Mouse (Mus musculus) hindbrain, embryonic 16.5 days (tissue): ENCODE measurements around the gene Tbc1d9. TPM values are rescaled to one million over a fixed set of nuclear protein-coding genes. Genes with fewer than 3 reads are reported as not detected.

Experiments
- ATAC-seq: fragments of 200-750 bp; cut with Nextera tagmentation; 2 replicates; pipeline ENCODE4 v1.8.0; 2017; ENCODE audit warnings: moderate TSS enrichment, moderate library complexity
- H3K27ac ChIP-seq: fragments of 300-500 bp; sonication (generic); 2 replicates; pipeline ENCODE4 v1.5.1; 2014; ENCODE audit warnings: low read depth, mild to moderate bottlenecking, control low read depth, low read length, moderate library complexity
- H3K27me3 ChIP-seq: fragments of 300-500 bp; sonication (generic); replicated peaks from 2 replicates; pipeline ENCODE4 v1.6.1; 2014; ENCODE audit warnings: low read length; ENCODE audit not compliant: control insufficient read depth, insufficient read depth
- H3K36me3 ChIP-seq: fragments of 300-500 bp; sonication (generic); 2 replicates; pipeline ENCODE4 v1.6.1; 2014; ENCODE audit warnings: mild to moderate bottlenecking, low read length, moderate library complexity, mixed read lengths; ENCODE audit not compliant: control insufficient read depth, insufficient read depth
- H3K4me1 ChIP-seq: fragments of 300-500 bp; sonication (generic); 2 replicates; pipeline ENCODE4 v1.6.1; 2014; ENCODE audit warnings: low read depth, low read length; ENCODE audit not compliant: control insufficient read depth, insufficient read depth
- H3K4me2 ChIP-seq: fragments of 300-500 bp; sonication (generic); 2 replicates; pipeline ENCODE4 v1.6.1; 2014; ENCODE audit warnings: mild to moderate bottlenecking, low read length, control low read depth, moderate library complexity
- H3K4me3 ChIP-seq: fragments of 300-500 bp; sonication (generic); 2 replicates; pipeline ENCODE4 v1.5.1; 2014; ENCODE audit warnings: mild to moderate bottlenecking, low read length, control low read depth, moderate library complexity
- H3K9ac ChIP-seq: fragments of 300-500 bp; sonication (generic); 2 replicates; pipeline ENCODE4 v1.6.1; 2014; ENCODE audit warnings: low read depth, mild to moderate bottlenecking, control low read depth, low read length, moderate library complexity
- H3K9me3 ChIP-seq: fragments of 300-500 bp; sonication (generic); 2 replicates; pipeline ENCODE4 v1.6.1; 2014; ENCODE audit warnings: mild to moderate bottlenecking, low read length, moderate library complexity; ENCODE audit not compliant: control insufficient read depth
- WGBS: fragments of 180-500 bp; shearing (Covaris S2); extraction: QIAGEN DNeasy Blood & Tissue Kit; methylation state at CpG from one replicate; pipeline ENCODE4 v1.1.7; 2014; 5-methylcytosine and 5-hydroxymethylcytosine counted together
- polyA plus RNA-seq: library from polyadenylated mRNA; unstranded; fragments of >200 nt; fragmentation: Nextera tagmentation; extraction: Ambion mirVana; gene quantifications from 2 replicates; pipeline ENCODE4 v1.2.1, GENCODE M21; 2015

Tbc1d9 gene
- polyA plus RNA-seq, 1 experiment from 2014 or later = 16.5 TPM

DNA sequence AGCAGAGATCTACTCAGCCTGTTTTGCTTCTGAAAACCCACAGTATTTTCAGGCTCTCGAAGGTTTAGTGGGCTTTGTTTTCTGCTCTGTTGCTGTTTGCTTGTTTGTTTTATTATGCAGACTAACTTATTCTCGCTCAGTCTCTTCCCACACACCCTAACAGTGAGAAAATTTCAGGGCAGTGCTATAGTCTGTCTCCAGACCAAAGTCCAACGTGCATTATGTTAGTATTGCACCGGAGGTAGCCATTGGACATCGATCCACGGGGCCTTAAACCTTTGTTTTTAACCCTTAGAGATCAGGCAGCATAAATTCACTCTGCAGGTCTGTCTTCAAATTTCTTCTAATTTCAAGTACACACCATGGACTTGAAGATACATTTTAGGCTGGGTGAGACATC, 51.4 kb downstream of the Tbc1d9 start:
- H3K9me3 ChIP-seq = no peaks in the 10 kb centered on the region
- H3K4me2 ChIP-seq = no peak overlapping the region
- peaks cover 4% of the 10 kb centered on the region; the same call in 1 of the 2 replicates for H3K36me3 ChIP-seq
- no peaks in the 10 kb centered on the region for H3K4me1 ChIP-seq
- no peak overlapping the region for H3K27ac ChIP-seq
- H3K4me3 ChIP-seq = no peak overlapping the region
- H3K9ac ChIP-seq = no peak overlapping the region
- WGBS = 77% methylated on average over 6 of the region's 6 CpGs
- no peak for ATAC-seq
- H3K27me3 ChIP-seq = no peaks in the 10 kb centered on the region

DNA sequence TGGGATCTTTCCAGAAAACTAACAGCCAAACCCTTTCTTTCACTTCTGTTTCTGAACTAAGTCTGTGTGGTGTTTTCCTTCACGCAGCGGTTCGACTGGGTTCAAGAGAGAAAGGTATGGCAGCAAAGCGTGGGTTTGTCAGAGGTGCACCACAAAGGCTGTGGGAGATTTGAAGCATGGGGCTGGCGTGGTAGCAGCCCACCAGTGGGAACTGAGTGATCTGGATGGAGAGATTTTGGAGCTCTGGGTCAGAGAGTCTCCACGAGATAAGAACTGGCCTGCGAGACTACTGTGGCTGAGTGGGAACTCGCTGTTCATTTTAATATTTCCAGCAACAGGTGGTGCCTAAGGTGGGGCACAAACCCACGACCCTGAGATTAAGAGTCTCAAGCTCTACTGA, 52.0 kb downstream of the Tbc1d9 start:
- H3K4me3 ChIP-seq = no peak overlapping the region
- no peaks in the 10 kb centered on the region for H3K27me3 ChIP-seq
- no peaks in the 10 kb centered on the region for H3K4me1 ChIP-seq
- H3K36me3 ChIP-seq = 0 out of 2 replicates have a peak, but pooled peaks cover 2% of the 10 kb centered on the region
- 91% methylated on average over 9 of the region's 9 CpGs for WGBS
- no peak for ATAC-seq
- no peak overlapping the region for H3K4me2 ChIP-seq
- no peaks in the 10 kb centered on the region for H3K9me3 ChIP-seq
- no peak overlapping the region for H3K9ac ChIP-seq
- H3K27ac ChIP-seq = no peak overlapping the region

DNA sequence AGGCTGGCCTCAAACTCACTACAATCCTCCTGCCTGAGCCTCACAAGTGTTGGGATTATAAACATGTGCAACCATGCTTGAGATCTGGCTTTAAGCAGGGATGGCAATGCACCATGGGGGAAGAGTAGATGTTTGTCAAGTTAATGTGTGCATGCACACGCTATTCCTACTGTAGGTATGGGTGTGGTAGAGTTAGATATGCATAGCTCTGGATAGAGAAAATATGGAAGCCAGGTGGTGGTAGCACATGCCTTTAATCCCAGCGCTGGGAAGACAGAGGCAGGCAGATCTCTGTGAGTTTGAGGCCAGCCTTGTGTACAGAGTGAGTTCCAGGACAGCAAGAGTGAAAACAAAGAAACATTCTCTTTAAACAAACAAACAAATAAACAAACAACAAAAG, 52.7 kb downstream of the Tbc1d9 start:
- H3K4me2 ChIP-seq = no peak overlapping the region
- no peaks in the 10 kb centered on the region for H3K4me1 ChIP-seq
- WGBS = 93% methylated on average over 2 of the region's 2 CpGs
- ATAC-seq = no peak
- H3K4me3 ChIP-seq = no peak overlapping the region
- 0 out of 2 replicates have a peak, but pooled peaks cover 2% of the 10 kb centered on the region for H3K36me3 ChIP-seq
- no peaks in the 10 kb centered on the region for H3K9me3 ChIP-seq
- no peak overlapping the region for H3K9ac ChIP-seq
- H3K27me3 ChIP-seq = no peaks in the 10 kb centered on the region
- H3K27ac ChIP-seq = no peak overlapping the region

DNA sequence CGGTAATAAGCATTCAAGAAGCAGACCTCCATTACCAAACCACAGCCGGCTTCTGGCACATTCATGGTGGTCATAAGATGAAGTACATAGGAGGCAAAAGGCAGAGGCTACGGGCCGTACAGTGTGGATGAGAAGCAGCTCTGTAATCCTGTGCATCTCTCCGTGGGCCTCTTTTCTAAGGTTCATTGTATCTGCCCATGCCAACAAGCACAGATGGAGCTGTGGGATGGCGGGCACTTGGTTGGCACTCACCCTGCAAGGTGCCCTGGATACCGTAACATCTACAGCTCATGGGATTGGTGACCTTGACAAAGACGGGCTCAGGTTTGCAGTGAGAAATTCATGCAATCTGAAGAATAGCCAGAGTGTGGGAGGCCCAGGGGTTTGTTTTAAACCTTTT, 54.2 kb downstream of the Tbc1d9 start:
- H3K27ac ChIP-seq = no peak overlapping the region; the same call in 1 of the 2 replicates
- H3K27me3 ChIP-seq = no peaks in the 10 kb centered on the region
- peak; percentile 44; the same call in 1 of the 2 replicates for ATAC-seq
- no peaks in the 10 kb centered on the region for H3K9me3 ChIP-seq
- no peaks in the 10 kb centered on the region for H3K4me1 ChIP-seq
- no peak overlapping the region for H3K4me2 ChIP-seq
- no peaks in the 10 kb centered on the region for H3K36me3 ChIP-seq
- 78% methylated on average over 8 of the region's 8 CpGs for WGBS
- no peak overlapping the region for H3K9ac ChIP-seq
- H3K4me3 ChIP-seq = no peak overlapping the region

DNA sequence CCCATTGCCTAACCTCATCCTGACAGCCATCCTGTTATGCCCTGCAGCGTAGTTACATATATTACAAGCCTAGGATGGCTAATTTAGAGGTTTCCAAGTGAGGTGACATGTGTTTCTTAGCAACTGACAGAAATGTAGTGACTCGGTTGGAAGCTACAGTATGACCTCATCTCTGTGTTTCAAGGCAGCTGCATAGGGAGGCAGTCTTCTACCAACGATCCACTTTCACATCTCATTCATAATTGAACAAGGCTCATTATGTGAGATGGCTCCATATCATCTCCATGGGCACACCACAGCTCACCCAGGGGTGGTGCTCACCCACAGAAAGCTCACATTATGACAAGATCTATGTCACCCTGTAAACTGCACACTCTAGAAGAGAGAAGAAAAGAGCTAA, 55.6 kb downstream of the Tbc1d9 start:
- H3K36me3 ChIP-seq = no peaks in the 10 kb centered on the region
- no peaks in the 10 kb centered on the region for H3K4me1 ChIP-seq
- H3K27ac ChIP-seq = no peak overlapping the region
- no peak overlapping the region for H3K4me3 ChIP-seq
- H3K9me3 ChIP-seq = no peaks in the 10 kb centered on the region
- 49% methylated on average over 3 of the region's 3 CpGs for WGBS
- peak; percentile 44 for ATAC-seq
- no peak overlapping the region for H3K9ac ChIP-seq
- H3K27me3 ChIP-seq = no peaks in the 10 kb centered on the region
- H3K4me2 ChIP-seq = no peak overlapping the region

DNA sequence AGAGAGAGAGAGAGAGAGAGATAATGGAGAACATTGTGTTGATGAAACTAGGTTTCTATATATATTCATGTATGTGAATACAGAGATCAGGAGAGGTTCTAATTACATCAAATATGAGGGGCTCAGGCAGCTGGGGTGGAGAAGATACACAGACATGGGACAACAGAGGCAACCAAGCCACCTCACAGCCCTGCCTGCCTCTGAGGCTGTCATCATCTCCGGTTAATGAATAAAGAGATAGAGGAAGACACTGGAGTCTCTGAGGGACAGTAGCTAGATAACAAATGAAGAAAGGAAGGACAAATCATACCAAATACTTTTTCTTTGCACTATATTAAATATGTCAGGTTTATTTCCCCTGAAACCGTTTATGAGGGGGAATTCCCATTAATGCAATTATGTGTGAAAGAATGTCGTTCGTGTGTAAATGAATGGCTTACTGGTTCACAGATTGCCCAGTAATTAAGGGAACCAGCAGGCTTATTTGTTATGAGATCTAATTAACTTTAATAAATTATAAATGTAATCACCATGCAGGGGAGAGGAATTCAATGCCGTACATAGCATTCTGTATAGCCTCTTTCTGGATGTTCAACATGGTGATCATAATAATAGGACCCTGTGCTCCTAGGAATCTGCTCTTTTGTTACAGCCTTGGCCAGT, 59.7 kb downstream of the Tbc1d9 start:
- Histone ChIP-seq H3K4me2 (no peak overlapping the region), H3K36me3 (no peaks in the 10 kb centered on the region), H3K4me1 (no peaks in the 10 kb centered on the region), H3K9me3 (no peaks in the 10 kb centered on the region), H3K27ac (no peak overlapping the region), H3K4me3 (no peak overlapping the region), H3K9ac (no peak overlapping the region), H3K27me3 (no peaks in the 10 kb centered on the region)
- 34% methylated on average over 5 of the region's 5 CpGs for WGBS
- peak; percentile 71 for ATAC-seq

DNA sequence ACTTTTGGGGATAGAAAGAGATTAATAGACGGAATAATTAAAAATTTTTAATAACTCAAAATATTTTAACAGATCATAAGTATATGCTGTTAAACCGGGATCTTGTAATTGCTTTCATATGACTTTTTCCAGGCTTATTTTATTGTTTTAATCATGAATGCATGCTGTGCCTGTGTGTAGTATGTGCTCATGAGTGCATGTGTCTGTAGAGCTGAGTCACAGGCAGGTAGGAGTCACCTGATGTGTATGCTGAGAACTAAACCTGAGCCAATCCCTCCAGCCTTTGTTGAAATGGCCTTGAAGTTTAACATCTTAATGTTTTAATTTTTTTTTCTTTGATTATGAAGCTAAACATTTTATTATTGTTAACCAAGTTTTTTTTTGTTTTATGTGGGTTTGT, 60.4 kb downstream of the Tbc1d9 start:
- Histone ChIP-seq H3K9me3 (no peaks in the 10 kb centered on the region), H3K4me1 (no peaks in the 10 kb centered on the region), H3K4me3 (no peak overlapping the region), H3K27ac (no peak overlapping the region), H3K9ac (no peak overlapping the region), H3K36me3 (no peaks in the 10 kb centered on the region), H3K27me3 (no peaks in the 10 kb centered on the region), H3K4me2 (no peak overlapping the region)
- WGBS = 75% methylated on average over 2 of the region's 2 CpGs
- no peak for ATAC-seq

DNA sequence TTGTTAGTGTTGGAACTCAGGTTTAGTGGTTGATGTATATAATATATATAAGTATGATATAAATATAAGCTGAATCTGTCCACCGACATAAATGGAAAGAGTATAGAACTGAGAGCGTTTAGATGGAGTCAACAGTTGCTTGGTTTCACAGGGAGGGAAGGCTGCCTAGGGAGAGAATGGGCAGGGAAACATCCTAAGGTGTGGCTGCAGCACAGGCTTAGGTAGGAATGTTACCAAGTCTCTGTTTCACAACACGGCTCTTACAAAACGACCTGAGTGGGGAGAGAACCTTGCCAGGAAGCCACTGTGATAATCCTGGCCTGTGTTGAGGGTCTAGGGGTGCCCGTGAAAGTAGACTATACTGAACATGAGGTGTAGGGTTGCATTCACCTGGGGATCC, 62.2 kb downstream of the Tbc1d9 start:
- Histone ChIP-seq H3K9ac (no peak overlapping the region), H3K4me2 (no peak overlapping the region), H3K36me3 (no peaks in the 10 kb centered on the region), H3K4me1 (no peaks in the 10 kb centered on the region), H3K4me3 (no peak overlapping the region), H3K27me3 (no peaks in the 10 kb centered on the region), H3K27ac (no peak overlapping the region), H3K9me3 (no peaks in the 10 kb centered on the region)
- no peak for ATAC-seq
- WGBS = 91% methylated on average over 5 of the region's 5 CpGs

DNA sequence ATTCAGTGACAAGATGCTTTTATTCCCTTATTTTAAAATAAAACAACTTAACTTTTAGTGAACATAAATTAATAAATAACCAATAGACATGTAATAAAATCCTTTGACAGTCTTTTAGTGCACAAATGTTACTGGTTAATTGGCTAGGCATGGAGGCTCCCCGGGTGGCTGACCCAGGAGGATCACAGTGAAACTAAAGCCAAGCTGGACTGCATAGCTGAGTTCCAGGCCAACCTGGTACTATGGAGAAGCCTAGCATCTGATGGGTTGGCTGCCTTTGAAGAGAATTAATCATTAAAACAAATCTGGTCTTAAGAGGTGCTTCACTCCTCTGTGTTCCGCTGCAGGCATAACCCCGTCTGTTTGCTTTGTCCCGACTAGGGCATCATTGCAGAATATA, 67.9 kb downstream of the Tbc1d9 start:
- no peak overlapping the region for H3K4me2 ChIP-seq
- no peak for ATAC-seq
- H3K4me3 ChIP-seq = no peak overlapping the region
- no peak overlapping the region for H3K9ac ChIP-seq
- no peaks in the 10 kb centered on the region for H3K27me3 ChIP-seq
- H3K27ac ChIP-seq = no peak overlapping the region
- H3K4me1 ChIP-seq = no peaks in the 10 kb centered on the region
- WGBS = 78% methylated on average over 4 of the region's 4 CpGs
- no peaks in the 10 kb centered on the region for H3K9me3 ChIP-seq
- peaks cover 11% of the 10 kb centered on the region for H3K36me3 ChIP-seq
